Mouse (Mus musculus): ENCODE measurements around the gene Ormdl3. TPM values are rescaled to one million over a fixed set of nuclear protein-coding genes. Genes with fewer than 3 reads are reported as not detected.
A peak's percentile ranks its signal among the peaks of the same experiment; 100 is the strongest.

Ormdl3 gene
- polyA plus RNA-seq, 1 experiment = 20.0 TPM

DNA sequence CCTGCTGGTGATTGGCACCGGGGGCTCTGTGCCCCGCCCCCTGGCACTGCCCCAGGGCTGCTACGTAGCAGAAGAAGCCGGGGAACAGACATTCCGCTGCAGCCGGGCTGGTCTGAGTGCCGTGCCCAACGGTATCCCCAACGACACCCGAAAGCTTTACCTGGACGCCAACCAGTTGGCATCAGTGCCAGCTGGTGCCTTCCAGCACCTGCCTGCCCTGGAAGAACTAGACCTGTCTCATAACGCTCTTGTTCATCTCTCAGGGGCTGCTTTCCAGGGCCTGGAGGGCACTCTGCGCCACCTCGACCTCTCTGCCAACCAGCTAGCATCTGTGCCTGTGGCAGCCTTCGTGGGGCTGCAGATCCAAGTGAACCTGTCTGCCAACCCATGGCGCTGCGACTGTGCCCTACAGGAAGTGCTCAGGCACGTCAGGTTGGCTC, 11.7 kb upstream of the Ormdl3 start:
- no peaks in the 10 kb centered on the region for H3K9me3 ChIP-seq (replicated peaks; ENCODE audit: control insufficient read depth, insufficient read depth, low read length, poor library complexity, severe bottlenecking)
- H3K4me1 ChIP-seq (ENCODE audit: control insufficient read depth, insufficient read depth, low read length) = no peaks in the 10 kb centered on the region
- peak overlapping the region; percentile 6; the same call in 1 of the 2 replicates for H3K4me3 ChIP-seq (ENCODE audit: low read depth, low read length)
- H3K27ac ChIP-seq (ENCODE audit: insufficient read depth, low read length) = no peak overlapping the region
- H3K9ac ChIP-seq (ENCODE audit: low read depth, poor library complexity, severe bottlenecking) = no peak overlapping the region
- H3K27me3 ChIP-seq (ENCODE audit: control insufficient read depth, insufficient read depth, low read length, poor library complexity, severe bottlenecking) = no peaks in the 10 kb centered on the region
- no peak for TF ChIP-seq POLR2A (IDR thresholded peaks at IDR 0.05; ENCODE audit: insufficient read depth, low read length)
- TF ChIP-seq CTCF (IDR thresholded peaks at IDR 0.05; ENCODE audit: low read depth, low read length) = no peak
- TF ChIP-seq EP300 (IDR thresholded peaks at IDR 0.05; ENCODE audit: insufficient read depth, low read depth, low read length) = no peak
- H3K36me3 ChIP-seq (ENCODE audit: control insufficient read depth, insufficient read depth, low read length, poor library complexity, severe bottlenecking) = no peaks in the 10 kb centered on the region

DNA sequence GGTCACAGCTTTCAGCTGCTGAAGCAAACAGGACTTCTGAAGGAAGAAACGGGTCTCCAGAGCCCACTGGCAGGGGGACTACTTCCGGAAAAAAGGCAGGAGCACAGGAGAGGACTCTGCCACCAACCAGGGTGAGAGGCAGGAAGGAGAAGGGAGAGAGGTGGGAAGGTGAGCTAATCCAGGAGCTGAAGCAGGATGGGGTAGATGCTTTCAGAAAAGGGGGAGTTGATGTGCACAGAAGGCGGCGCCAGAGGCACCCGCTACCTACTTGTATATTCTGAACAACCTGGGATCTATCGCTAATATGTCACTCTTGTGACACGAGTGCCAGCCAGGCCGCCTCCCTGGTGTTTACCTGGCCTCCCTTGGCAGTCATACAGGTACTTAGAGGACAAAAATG, 10.8 kb upstream of the Ormdl3 start, which contains the start of gene Lrrc3c:
TSS of gene Lrrc3c (plus strand) at position 301 of the 400 bp plus-strand sequence.
- no peaks in the 10 kb centered on the region for H3K9me3 ChIP-seq (replicated peaks; ENCODE audit: control insufficient read depth, insufficient read depth, low read length, poor library complexity, severe bottlenecking)
- no peaks in the 10 kb centered on the region for H3K4me1 ChIP-seq (ENCODE audit: control insufficient read depth, insufficient read depth, low read length)
- H3K9ac ChIP-seq (ENCODE audit: low read depth, poor library complexity, severe bottlenecking) = no peak within 1 kb of the TSS
- no peaks in the 10 kb centered on the region for H3K36me3 ChIP-seq (ENCODE audit: control insufficient read depth, insufficient read depth, low read length, poor library complexity, severe bottlenecking)
- no peak within 1 kb of the TSS for H3K27ac ChIP-seq (ENCODE audit: insufficient read depth, low read length)
- TF ChIP-seq CTCF (IDR thresholded peaks at IDR 0.05; ENCODE audit: low read depth, low read length) (no peak), EP300 (IDR thresholded peaks at IDR 0.05; ENCODE audit: insufficient read depth, low read depth, low read length) (no peak), POLR2A (IDR thresholded peaks at IDR 0.05; ENCODE audit: insufficient read depth, low read length) (no peak)
- peak within 1 kb of the TSS; percentile 6; the same call in 1 of the 2 replicates for H3K4me3 ChIP-seq (ENCODE audit: low read depth, low read length)
- H3K27me3 ChIP-seq (ENCODE audit: control insufficient read depth, insufficient read depth, low read length, poor library complexity, severe bottlenecking) = no peaks in the 10 kb centered on the region

DNA sequence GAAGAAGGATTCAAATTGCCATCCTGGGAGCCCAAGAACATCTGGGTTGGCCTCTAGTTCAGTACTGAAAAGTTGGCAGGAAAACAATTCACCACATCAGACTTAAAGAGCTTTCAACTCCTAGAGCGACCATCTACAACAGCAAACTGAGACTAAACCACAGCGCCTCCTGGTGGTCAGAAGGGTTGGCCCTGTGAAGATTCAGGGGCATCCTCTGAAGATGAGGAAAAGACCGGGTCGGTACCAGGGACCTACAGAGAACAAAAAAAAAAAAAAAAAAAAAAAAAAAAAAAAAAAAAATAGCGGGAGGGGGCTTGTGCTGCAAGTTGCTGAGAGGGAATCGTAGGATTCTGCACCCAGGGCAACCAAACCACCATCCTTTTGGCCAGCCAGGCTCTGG, 10.2 kb upstream of the Ormdl3 start:
- Histone ChIP-seq H3K9ac (ENCODE audit: low read depth, poor library complexity, severe bottlenecking) (no peak overlapping the region), H3K27ac (ENCODE audit: insufficient read depth, low read length) (no peak overlapping the region), H3K36me3 (ENCODE audit: control insufficient read depth, insufficient read depth, low read length, poor library complexity, severe bottlenecking) (no peaks in the 10 kb centered on the region), H3K4me1 (ENCODE audit: control insufficient read depth, insufficient read depth, low read length) (no peaks in the 10 kb centered on the region), H3K9me3 (replicated peaks; ENCODE audit: control insufficient read depth, insufficient read depth, low read length, poor library complexity, severe bottlenecking) (no peaks in the 10 kb centered on the region), H3K27me3 (ENCODE audit: control insufficient read depth, insufficient read depth, low read length, poor library complexity, severe bottlenecking) (no peaks in the 10 kb centered on the region), H3K4me3 (ENCODE audit: low read depth, low read length) (no peak overlapping the region)
- TF ChIP-seq EP300 (IDR thresholded peaks at IDR 0.05; ENCODE audit: insufficient read depth, low read depth, low read length) = no peak
- peak; percentile 68 for TF ChIP-seq CTCF (IDR thresholded peaks at IDR 0.05; ENCODE audit: low read depth, low read length)

DNA sequence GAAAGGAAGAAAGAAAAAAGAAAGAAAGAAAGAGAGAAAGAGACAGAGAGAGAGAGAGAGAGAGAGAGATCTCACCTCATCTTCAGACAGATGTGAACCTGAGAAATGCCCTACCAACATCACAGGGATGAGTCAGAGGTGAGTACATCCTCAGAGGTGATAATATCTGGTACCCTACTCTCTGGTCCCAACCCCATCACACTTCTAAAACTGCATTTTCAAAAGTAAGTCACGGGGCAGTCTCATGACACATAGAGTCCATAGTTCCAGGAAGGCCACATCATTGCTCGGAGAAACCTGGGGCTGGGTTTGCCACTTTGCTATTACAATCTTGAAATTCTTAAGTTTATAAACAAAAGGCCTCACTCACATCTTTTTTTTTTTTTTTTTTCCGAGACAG, 8.8 kb upstream of the Ormdl3 start:
- no peak for TF ChIP-seq CTCF (IDR thresholded peaks at IDR 0.05; ENCODE audit: low read depth, low read length)
- no peak for TF ChIP-seq POLR2A (IDR thresholded peaks at IDR 0.05; ENCODE audit: insufficient read depth, low read length)
- no peak for TF ChIP-seq EP300 (IDR thresholded peaks at IDR 0.05; ENCODE audit: insufficient read depth, low read depth, low read length)
- H3K36me3 ChIP-seq (ENCODE audit: control insufficient read depth, insufficient read depth, low read length, poor library complexity, severe bottlenecking) = no peaks in the 10 kb centered on the region
- H3K9ac ChIP-seq (ENCODE audit: low read depth, poor library complexity, severe bottlenecking) = no peak overlapping the region
- H3K4me3 ChIP-seq (ENCODE audit: low read depth, low read length) = no peak overlapping the region
- no peaks in the 10 kb centered on the region for H3K9me3 ChIP-seq (replicated peaks; ENCODE audit: control insufficient read depth, insufficient read depth, low read length, poor library complexity, severe bottlenecking)
- no peaks in the 10 kb centered on the region for H3K4me1 ChIP-seq (ENCODE audit: control insufficient read depth, insufficient read depth, low read length)
- no peaks in the 10 kb centered on the region for H3K27me3 ChIP-seq (ENCODE audit: control insufficient read depth, insufficient read depth, low read length, poor library complexity, severe bottlenecking)
- H3K27ac ChIP-seq (ENCODE audit: insufficient read depth, low read length) = no peak overlapping the region

DNA sequence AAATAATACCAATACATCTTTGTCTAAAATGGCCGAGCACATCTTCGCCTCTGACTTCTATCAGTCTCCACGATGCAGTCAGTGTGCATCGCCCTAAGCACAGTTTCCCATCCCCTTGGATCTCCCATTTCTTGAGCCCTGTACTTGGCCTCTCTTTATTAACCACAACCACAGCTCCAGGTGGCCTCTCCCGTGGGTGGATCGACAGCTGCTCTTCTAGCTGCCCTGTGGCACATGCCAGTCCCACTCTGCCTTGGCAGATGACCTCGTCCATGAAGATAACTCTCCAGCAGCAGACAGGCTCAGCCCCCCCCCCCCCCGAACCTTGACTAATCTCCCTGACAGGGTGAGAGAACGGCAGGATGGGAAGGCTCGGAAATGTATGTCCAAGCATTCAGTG, 8.3 kb upstream of the Ormdl3 start:
- no peak overlapping the region for H3K9ac ChIP-seq (ENCODE audit: low read depth, poor library complexity, severe bottlenecking)
- TF ChIP-seq CTCF (IDR thresholded peaks at IDR 0.05; ENCODE audit: low read depth, low read length) = no peak
- TF ChIP-seq POLR2A (IDR thresholded peaks at IDR 0.05; ENCODE audit: insufficient read depth, low read length) = no peak
- TF ChIP-seq EP300 (IDR thresholded peaks at IDR 0.05; ENCODE audit: insufficient read depth, low read depth, low read length) = no peak
- H3K36me3 ChIP-seq (ENCODE audit: control insufficient read depth, insufficient read depth, low read length, poor library complexity, severe bottlenecking) = no peaks in the 10 kb centered on the region
- no peak overlapping the region for H3K4me3 ChIP-seq (ENCODE audit: low read depth, low read length)
- H3K27me3 ChIP-seq (ENCODE audit: control insufficient read depth, insufficient read depth, low read length, poor library complexity, severe bottlenecking) = no peaks in the 10 kb centered on the region
- H3K27ac ChIP-seq (ENCODE audit: insufficient read depth, low read length) = no peak overlapping the region
- no peaks in the 10 kb centered on the region for H3K4me1 ChIP-seq (ENCODE audit: control insufficient read depth, insufficient read depth, low read length)
- no peaks in the 10 kb centered on the region for H3K9me3 ChIP-seq (replicated peaks; ENCODE audit: control insufficient read depth, insufficient read depth, low read length, poor library complexity, severe bottlenecking)

DNA sequence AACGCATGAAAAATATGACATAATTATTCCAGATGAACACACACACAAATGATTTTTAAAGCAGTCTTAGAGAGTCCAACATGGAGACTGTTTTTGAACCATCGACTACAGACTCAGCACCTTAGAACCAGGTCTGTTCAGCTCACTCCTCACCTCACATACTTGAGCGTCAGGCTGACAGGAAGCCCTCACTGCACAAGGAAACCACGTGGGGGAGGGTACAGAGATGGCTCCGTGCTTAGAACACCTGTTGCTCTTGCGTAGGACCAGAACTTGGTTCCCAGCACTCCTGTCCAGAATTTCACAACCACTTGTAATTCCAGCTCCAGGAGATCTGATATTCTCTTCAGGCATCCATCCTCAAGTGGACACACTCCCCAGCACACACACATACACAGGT, 7.9 kb upstream of the Ormdl3 start:
- no peak overlapping the region for H3K4me3 ChIP-seq (ENCODE audit: low read depth, low read length)
- H3K9me3 ChIP-seq (replicated peaks; ENCODE audit: control insufficient read depth, insufficient read depth, low read length, poor library complexity, severe bottlenecking) = no peaks in the 10 kb centered on the region
- no peaks in the 10 kb centered on the region for H3K4me1 ChIP-seq (ENCODE audit: control insufficient read depth, insufficient read depth, low read length)
- H3K27ac ChIP-seq (ENCODE audit: insufficient read depth, low read length) = no peak overlapping the region
- H3K27me3 ChIP-seq (ENCODE audit: control insufficient read depth, insufficient read depth, low read length, poor library complexity, severe bottlenecking) = no peaks in the 10 kb centered on the region
- no peak overlapping the region for H3K9ac ChIP-seq (ENCODE audit: low read depth, poor library complexity, severe bottlenecking)
- TF ChIP-seq POLR2A (IDR thresholded peaks at IDR 0.05; ENCODE audit: insufficient read depth, low read length) (no peak), EP300 (IDR thresholded peaks at IDR 0.05; ENCODE audit: insufficient read depth, low read depth, low read length) (no peak), CTCF (IDR thresholded peaks at IDR 0.05; ENCODE audit: low read depth, low read length) (no peak)
- no peaks in the 10 kb centered on the region for H3K36me3 ChIP-seq (ENCODE audit: control insufficient read depth, insufficient read depth, low read length, poor library complexity, severe bottlenecking)
